Mouse (Mus musculus) stomach, embryonic 15.5 days (tissue): Measurements from ENCODE around the gene Msmp. TPM values are rescaled to one million over a fixed set of nuclear protein-coding genes. Genes with fewer than 3 reads are reported as not detected.

Source experiments
- ATAC-seq: fragments of 200-750 bp; cut with Nextera tagmentation; 2 replicates; pipeline ENCODE4 v1.8.0; 2017; ENCODE audit warnings: low read depth, moderate number of reproducible peaks, moderate TSS enrichment; ENCODE audit not compliant: insufficient read depth, low FRiP score
- H3K27ac ChIP-seq: fragments of 300-500 bp; sonication (generic); 2 replicates; pipeline ENCODE4 v1.5.1; 2015; ENCODE audit warnings: mild to moderate bottlenecking, inconsistent platforms
- H3K27me3 ChIP-seq: fragments of 300-500 bp; sonication (generic); replicated peaks from 2 replicates; pipeline ENCODE4 v1.6.1; 2015; ENCODE audit warnings: inconsistent platforms
- H3K36me3 ChIP-seq: fragments of 300-500 bp; sonication (generic); 2 replicates; pipeline ENCODE4 v1.6.1; 2015; ENCODE audit warnings: inconsistent platforms
- H3K4me1 ChIP-seq: fragments of 300-500 bp; sonication (generic); 2 replicates; pipeline ENCODE4 v1.6.1; 2015; ENCODE audit warnings: inconsistent platforms
- H3K4me2 ChIP-seq: fragments of 300-500 bp; sonication (generic); 2 replicates; pipeline ENCODE4 v1.6.1; 2015; ENCODE audit warnings: mild to moderate bottlenecking, inconsistent platforms
- H3K4me3 ChIP-seq: fragments of 300-500 bp; sonication (generic); replicated peaks from 2 replicates; pipeline ENCODE4 v1.5.1; 2015; ENCODE audit warnings: inconsistent platforms
- H3K9ac ChIP-seq: fragments of 300-500 bp; sonication (generic); 2 replicates; pipeline ENCODE4 v1.6.1; 2015; ENCODE audit warnings: inconsistent platforms
- H3K9me3 ChIP-seq: fragments of 300-500 bp; sonication (generic); 2 replicates; pipeline ENCODE4 v1.6.1; 2016; ENCODE audit warnings: inconsistent platforms
- WGBS: fragments of 180-500 bp; shearing (Covaris S2); methylation state at CpG from one replicate; pipeline ENCODE4 v1.1.7; 2015; 5-methylcytosine and 5-hydroxymethylcytosine counted together
- polyA plus RNA-seq: library from polyadenylated mRNA; unstranded; fragments of >200 nt; fragmentation: Nextera tagmentation; extraction: Ambion mirVana; gene quantifications from 2 replicates; pipeline ENCODE4 v1.2.1, GENCODE M21; 2015

The Msmp gene
- polyA plus RNA-seq, 1 experiment from 2014 or later: 0.85 TPM

DNA sequence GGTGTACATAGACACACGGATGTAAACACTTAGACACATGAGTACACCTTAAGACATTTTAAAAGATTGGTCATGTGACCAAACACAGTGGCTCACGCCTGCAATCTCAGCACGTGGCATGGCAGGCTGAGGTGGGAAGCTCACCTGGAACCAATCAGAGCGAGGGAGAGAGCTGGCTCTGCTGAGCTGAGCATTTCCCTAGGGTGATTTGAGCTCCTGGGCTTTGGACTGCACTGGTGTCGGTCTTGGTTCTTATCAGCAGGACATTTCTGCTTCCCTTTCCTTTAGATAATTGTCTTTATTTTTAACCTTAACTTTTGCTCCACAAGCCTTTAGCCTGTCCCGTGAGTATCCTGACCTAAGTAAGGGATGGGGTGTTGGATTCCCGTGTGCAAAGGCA is 3.4 kb upstream of the Msmp start:
- ATAC-seq: no peak
- Histone ChIP-seq H3K4me2 (no peak overlapping the region), H3K27ac (no peak overlapping the region), H3K4me1 (no peaks in the 10 kb centered on the region), H3K4me3 (no peak overlapping the region), H3K9me3 (no peaks in the 10 kb centered on the region), H3K36me3 (peaks cover 10% of the 10 kb centered on the region), H3K27me3 (no peaks in the 10 kb centered on the region), H3K9ac (no peak overlapping the region)
- WGBS: 47% methylated on average over 7 of the region's 7 CpGs

DNA sequence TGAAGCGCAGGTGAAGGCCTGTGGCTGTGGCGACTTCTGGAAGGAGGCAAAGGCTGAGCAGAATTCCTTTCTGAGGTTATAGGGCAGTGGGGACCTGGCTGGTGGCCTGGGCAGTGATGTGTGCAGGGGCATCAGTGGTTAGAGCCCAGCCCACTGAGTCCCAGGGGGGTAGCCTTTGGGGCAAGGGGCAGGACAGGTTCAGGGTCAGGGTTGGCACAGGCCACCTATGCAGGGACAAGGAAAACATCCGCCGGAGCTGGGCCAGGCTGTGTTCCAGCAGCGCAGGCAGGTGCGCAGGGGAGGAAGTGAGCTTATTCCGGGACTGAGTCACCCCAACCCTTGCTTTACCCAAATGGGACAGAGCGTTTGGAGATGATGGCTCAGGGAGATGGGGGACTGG is 2.1 kb upstream of the Msmp start:
- Histone ChIP-seq H3K36me3 (peaks cover 18% of the 10 kb centered on the region), H3K9me3 (no peaks in the 10 kb centered on the region), H3K27me3 (no peaks in the 10 kb centered on the region), H3K4me3 (no peak overlapping the region), H3K4me1 (no peaks in the 10 kb centered on the region), H3K9ac (no peak overlapping the region), H3K4me2 (no peak overlapping the region), H3K27ac (no peak overlapping the region)
- WGBS: 71% methylated on average over 8 of the region's 8 CpGs
- ATAC-seq: no peak

DNA sequence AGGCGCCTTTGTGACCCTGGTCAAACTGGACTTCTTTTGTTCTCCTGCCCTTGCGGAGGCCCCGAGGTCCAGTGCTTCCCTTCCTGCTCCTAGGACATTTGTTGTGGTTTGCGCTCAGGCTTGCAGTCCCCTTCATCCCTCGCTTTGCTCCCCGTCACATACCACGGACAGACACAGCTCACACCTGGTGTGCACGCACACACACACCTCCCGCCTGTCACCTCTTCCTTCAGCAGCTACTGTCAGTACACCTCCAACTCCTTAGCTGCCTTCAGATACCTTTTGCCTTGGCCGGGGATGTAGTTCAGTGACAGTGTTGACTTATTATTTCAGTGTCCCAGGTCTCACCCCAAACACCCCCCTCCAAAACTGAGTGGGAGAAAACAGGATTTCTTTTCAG is 1.4 kb upstream of the Msmp start:
- no peaks in the 10 kb centered on the region for H3K4me1 ChIP-seq
- no peak overlapping the region for H3K27ac ChIP-seq
- peaks cover 23% of the 10 kb centered on the region for H3K36me3 ChIP-seq
- WGBS: 51% methylated on average over 10 of the region's 10 CpGs
- H3K27me3 ChIP-seq: no peaks in the 10 kb centered on the region
- no peak overlapping the region for H3K4me2 ChIP-seq
- no peaks in the 10 kb centered on the region for H3K9me3 ChIP-seq
- no peak for ATAC-seq
- no peak overlapping the region for H3K4me3 ChIP-seq
- H3K9ac ChIP-seq: no peak overlapping the region

DNA sequence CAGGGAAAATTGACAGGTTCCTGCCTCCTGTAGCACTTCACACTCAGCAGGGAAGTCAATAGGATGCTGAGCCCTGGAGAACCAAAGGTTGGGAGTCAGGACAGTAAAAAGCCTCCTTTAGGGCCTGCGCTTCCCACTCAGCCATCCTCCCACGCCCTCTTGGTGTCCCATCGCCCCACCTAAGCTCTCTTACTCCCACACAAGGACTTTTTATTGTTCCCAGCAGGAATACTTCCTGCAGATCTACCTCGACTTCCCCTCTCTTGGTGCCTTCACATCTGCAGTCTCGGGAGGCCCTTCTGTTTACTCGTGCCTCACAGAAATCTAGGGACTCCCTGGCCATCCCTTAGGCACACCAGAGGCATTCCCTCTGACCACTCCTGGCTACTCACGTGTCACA is 873 bp downstream of the Msmp start:
- 69% methylated on average over 7 of the region's 7 CpGs for WGBS
- Histone ChIP-seq H3K36me3 (peaks cover 29% of the 10 kb centered on the region), H3K4me3 (no peak overlapping the region), H3K4me1 (peaks cover 11% of the 10 kb centered on the region), H3K27me3 (no peaks in the 10 kb centered on the region), H3K27ac (no peak overlapping the region), H3K9ac (no peak overlapping the region), H3K9me3 (no peaks in the 10 kb centered on the region), H3K4me2 (no peak overlapping the region)
- no peak for ATAC-seq

DNA sequence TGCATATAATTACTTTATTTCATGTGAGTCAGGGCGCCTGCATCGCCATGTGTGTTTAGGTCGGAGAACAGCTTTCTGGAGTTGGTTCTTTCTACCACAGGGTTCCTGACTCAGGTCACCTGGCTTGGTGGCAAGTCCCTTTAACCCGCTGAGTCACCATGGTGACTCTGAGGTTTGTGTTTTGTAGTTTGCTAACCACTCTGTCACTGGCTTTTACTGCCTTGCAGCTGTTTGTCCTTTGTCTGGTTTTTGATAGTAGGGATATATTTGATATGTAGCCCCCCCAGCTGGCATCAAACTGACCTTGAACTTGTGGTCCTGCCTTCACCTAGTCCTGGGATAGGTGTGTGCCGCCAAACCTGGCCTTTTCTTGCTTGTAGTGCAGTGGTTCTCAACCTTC is 2.1 kb downstream of the Msmp start:
- H3K4me2 ChIP-seq: no peak overlapping the region
- no peak overlapping the region for H3K4me3 ChIP-seq
- peaks cover 18% of the 10 kb centered on the region for H3K4me1 ChIP-seq
- H3K27me3 ChIP-seq: no peaks in the 10 kb centered on the region
- no peaks in the 10 kb centered on the region for H3K9me3 ChIP-seq
- peaks cover 29% of the 10 kb centered on the region for H3K36me3 ChIP-seq
- no peak for ATAC-seq
- no peak overlapping the region for H3K9ac ChIP-seq
- WGBS: 89% methylated on average over 5 of the region's 5 CpGs
- H3K27ac ChIP-seq: no peak overlapping the region

DNA sequence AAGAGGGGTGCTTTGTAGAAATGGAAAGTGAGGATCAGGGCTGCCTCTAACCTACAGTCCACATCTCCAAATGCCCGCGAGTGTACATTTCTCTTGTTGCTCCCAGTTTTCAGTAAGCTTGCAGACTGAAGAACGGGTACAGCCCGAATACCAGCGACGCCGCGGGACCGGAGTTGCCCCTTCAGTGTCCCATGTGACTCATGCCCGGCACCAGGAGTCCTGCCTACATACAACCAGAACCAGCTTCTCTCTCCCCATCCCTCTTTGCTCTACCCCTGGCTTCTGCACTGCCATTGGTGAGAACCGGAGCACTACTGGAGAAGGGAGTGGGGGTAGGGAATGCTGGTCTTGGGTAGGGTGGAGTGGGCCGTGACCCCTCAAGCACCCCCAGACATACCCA is 2.9 kb downstream of the Msmp start:
- Histone ChIP-seq H3K4me2 (no peak overlapping the region), H3K27me3 (no peaks in the 10 kb centered on the region), H3K4me1 (peaks cover 27% of the 10 kb centered on the region), H3K36me3 (peaks cover 29% of the 10 kb centered on the region), H3K9me3 (no peaks in the 10 kb centered on the region), H3K4me3 (no peak overlapping the region), H3K9ac (no peak overlapping the region), H3K27ac (no peak overlapping the region)
- WGBS: 93% methylated on average over 12 of the region's 12 CpGs
- no peak for ATAC-seq

DNA sequence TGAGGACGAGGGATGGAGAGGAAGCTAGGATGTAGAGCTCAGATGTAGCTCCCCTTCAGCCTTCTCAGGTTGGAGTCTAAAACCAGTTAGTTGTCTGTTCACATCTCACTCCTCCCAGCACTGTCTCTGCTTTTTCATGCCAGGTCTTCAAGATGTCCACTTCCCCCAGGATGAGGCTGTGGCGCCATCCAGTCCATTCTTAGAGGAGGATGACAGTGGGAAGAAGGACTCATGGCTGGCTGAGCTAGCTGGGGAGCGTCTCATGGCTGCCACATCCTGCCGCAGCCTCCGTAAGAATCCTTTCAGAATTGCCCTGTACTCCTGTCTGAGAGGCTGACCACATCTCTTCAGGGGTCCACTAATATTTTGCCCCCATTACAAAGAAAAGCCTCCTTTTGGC is 3.6 kb downstream of the Msmp start:
- 91% methylated on average over 5 of the region's 5 CpGs for WGBS
- ATAC-seq: no peak

DNA sequence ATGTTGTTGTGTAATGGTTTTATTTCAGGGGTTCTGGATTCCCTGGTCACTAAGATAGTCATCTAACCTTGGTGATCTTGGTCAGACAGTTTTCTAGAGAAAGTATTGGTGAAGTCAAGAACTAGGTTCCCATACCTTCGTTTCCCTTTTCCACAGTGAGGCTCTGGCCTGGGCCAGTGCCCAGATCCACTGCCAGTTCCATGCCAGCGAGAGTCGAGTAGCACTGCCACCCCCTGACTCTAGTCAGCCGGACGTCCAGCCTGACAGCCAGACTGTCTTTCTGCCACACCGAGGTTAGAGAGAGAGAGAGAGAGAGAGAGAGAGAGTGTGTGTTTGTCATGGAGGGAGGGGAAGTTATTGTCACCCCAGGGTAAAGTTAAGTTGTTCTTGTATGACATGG is 4.6 kb downstream of the Msmp start:
- WGBS: 74% methylated on average over 6 of the region's 6 CpGs
- peaks cover 29% of the 10 kb centered on the region for H3K36me3 ChIP-seq
- no peaks in the 10 kb centered on the region for H3K27me3 ChIP-seq
- peak overlapping the region; percentile 79 for H3K4me3 ChIP-seq
- H3K27ac ChIP-seq: no peak overlapping the region
- H3K4me2 ChIP-seq: peak overlapping the region; percentile 93
- H3K4me1 ChIP-seq: peaks cover 30% of the 10 kb centered on the region
- no peaks in the 10 kb centered on the region for H3K9me3 ChIP-seq
- peak overlapping the region; percentile 71; the same call in 1 of the 2 replicates for H3K9ac ChIP-seq
- ATAC-seq: no peak

More for the DNA sequence above, 3.6 kb downstream of the Msmp start:
- Histone ChIP-seq H3K27me3 (no peaks in the 10 kb centered on the region), H3K9me3 (no peaks in the 10 kb centered on the region), H3K4me3 (no peak overlapping the region), H3K9ac (no peak overlapping the region), H3K36me3 (peaks cover 29% of the 10 kb centered on the region), H3K4me1 (peaks cover 30% of the 10 kb centered on the region), H3K27ac (no peak overlapping the region), H3K4me2 (no peak overlapping the region)

DNA sequence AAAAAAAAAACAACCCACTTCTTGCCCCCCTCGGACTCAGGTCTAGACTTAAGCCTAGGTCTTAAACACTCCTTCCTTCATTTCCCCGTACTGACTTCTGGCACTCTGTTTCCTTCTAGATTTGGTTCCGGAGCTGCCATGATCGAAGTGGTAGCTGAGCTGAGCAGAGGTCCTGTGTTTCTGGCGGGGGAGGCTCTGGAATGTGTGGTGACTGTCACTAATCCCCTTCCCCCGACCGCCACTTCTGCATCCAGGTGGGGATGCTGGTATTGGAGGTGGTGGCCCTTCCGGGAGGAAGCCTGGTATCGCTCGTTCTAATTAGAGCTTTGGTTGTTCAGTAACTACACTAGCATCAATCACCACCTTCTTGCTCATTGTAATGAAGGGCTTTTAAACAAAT is 5.0 kb downstream of the Msmp start:
- H3K4me1 ChIP-seq: peaks cover 30% of the 10 kb centered on the region
- peak overlapping the region; percentile 93 for H3K4me2 ChIP-seq
- H3K27me3 ChIP-seq: no peaks in the 10 kb centered on the region
- no peaks in the 10 kb centered on the region for H3K9me3 ChIP-seq
- no peak for ATAC-seq
- H3K27ac ChIP-seq: 0 out of 2 replicates have a peak overlapping the region, but pooled peaks have one; percentile 89
- peaks cover 29% of the 10 kb centered on the region for H3K36me3 ChIP-seq
- WGBS: 3% methylated on average over 10 of the region's 10 CpGs
- peak overlapping the region; percentile 79 for H3K4me3 ChIP-seq
- H3K9ac ChIP-seq: peak overlapping the region; percentile 71

DNA sequence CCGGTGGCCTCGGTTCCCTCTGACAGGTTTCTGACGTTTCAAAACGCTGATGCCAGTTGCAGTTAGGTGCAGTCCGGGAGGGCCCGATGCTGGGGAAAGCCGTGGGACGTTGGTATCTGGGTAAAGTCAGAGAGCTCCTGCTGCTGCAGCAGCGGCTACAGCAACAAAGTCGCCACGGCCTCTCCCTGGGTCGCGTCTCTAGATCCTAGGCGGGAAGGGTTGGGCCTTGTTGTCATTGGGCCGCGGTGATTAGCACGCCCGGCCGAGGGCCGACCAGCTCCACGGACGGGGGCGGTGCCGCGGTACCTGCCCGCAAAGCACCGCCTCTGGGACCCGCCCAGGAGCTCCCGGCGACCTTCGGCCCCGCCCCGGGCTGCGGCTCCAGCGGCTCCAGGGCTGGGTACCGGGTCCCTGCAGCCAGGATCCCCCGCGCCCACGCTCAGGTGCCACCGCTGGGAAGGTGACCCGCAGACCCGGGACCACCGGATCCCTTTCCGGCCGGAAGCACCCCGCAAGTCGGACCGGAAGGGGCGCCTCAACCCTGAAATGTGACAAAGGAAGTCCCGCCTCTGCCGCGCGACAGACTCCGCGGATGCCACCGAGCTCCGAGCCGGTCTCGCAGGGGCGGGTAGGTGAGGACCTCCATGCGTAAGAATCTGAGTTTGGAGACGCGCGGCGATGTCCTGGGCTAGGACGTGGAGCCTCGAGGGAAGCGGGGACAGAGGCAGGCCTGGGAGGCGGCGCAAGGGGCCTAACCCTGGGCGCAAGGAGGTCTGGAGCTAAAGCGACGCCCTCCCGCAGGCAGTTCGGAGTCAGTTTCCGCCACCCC is 5.7 kb downstream of the Msmp start, which contains the start of the genes Rgp1 and Gba2:
Gene Rgp1 (plus strand): TSS at position 340 of the 829 bp plus-strand sequence.
Gene Gba2 (minus strand): TSS at position 498 of the 829 bp plus-strand sequence.
- Histone ChIP-seq H3K9me3 (no peaks in the 10 kb centered on the region), H3K4me1 (peaks cover 30% of the 10 kb centered on the region), H3K9ac (peak within 1 kb of the TSS; percentile 71), H3K4me2 (peak within 1 kb of the TSS; percentile 93), H3K27ac (peak within 1 kb of the TSS; percentile 89), H3K36me3 (peaks cover 31% of the 10 kb centered on the region), H3K27me3 (no peaks in the 10 kb centered on the region), H3K4me3 (peak within 1 kb of the TSS; percentile 79)
- peak; percentile 97 for ATAC-seq
- WGBS: under 1% methylated on average over 76 of the region's 76 CpGs

DNA sequence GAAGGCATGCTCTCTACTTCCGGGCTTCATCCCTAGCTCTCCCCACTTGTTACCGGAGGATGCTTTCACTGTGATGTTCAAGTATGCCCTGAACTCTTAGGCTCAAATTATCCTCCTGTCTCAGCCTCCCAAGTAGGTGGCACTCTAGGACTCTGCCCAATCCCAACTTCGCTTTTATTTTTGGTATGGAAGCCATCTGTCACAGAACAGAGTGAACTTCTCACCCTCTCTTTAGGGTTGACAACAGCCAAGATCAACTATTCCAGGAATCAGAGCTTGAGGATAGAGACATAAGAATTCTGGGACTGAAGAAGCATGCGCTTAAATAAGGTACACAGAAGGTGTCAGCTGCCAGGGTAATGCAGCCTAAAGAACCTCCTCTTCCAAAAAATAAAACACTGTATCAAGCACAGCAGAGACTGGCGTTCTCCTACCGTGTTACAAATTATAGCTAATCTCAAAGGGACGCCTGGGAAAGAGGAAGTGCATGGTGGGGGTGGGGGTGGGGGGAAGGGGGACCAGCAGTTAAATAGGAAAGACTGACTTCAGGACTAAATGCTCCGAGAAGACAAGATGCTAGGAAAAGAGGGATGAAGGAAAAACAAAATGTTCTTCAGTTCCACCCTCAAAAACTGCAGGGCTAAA is 6.9 kb downstream of the Msmp start:
- H3K9ac ChIP-seq: peak overlapping the region; percentile 71; the same call in 1 of the 2 replicates
- ATAC-seq: no peak
- peaks cover 21% of the 10 kb centered on the region for H3K36me3 ChIP-seq
- no peaks in the 10 kb centered on the region for H3K9me3 ChIP-seq
- no peaks in the 10 kb centered on the region for H3K27me3 ChIP-seq
- no peak overlapping the region for H3K27ac ChIP-seq
- peaks cover 30% of the 10 kb centered on the region for H3K4me1 ChIP-seq
- peak overlapping the region; percentile 93 for H3K4me2 ChIP-seq
- 31% methylated on average over 8 of the region's 8 CpGs for WGBS
- H3K4me3 ChIP-seq: peak overlapping the region; percentile 79

DNA sequence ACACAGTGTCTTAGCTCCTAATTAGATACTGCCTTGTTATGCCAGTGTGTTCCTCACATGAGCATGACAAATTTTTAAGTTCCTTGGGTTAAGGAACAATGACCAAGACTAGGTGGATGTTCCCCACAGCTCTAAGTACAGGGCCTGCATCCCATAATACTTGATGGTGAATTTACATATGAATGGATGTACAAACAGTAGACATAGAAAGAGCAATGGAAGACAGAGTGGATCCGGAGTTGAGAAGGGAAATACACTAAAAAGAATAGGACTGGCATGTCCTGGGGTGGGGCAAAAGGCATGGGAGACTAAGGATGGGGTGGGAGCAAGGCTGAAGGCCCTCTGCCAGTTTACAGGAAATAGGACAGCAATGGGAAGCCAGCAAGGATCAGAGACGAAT is 8.9 kb downstream of the Msmp start:
- no peak overlapping the region for H3K4me2 ChIP-seq
- no peaks in the 10 kb centered on the region for H3K9me3 ChIP-seq
- no peak overlapping the region for H3K9ac ChIP-seq
- no peak overlapping the region for H3K27ac ChIP-seq
- 74% methylated on average over 2 of the region's 2 CpGs for WGBS
- no peak for ATAC-seq
- H3K4me3 ChIP-seq: no peak overlapping the region
- peaks cover 30% of the 10 kb centered on the region for H3K4me1 ChIP-seq
- H3K27me3 ChIP-seq: no peaks in the 10 kb centered on the region
- H3K36me3 ChIP-seq: peaks cover 24% of the 10 kb centered on the region
